Mouse (Mus musculus): ENCODE measurements around the gene Fbxl2.

GRCm38 (mm10) chr9:114009526-114009925 is 36.5 kb downstream of the Fbxl2 start:
- TF ChIP-seq CTCF (IDR thresholded peaks at IDR 0.05; ENCODE audit: borderline replicate concordance, insufficient read depth, low read length), result no peak
- no peak for TF ChIP-seq POLR2A (IDR thresholded peaks at IDR 0.05; ENCODE audit: low read depth, low read length)

Data from embryonic fibroblast, embryonic 13.5 days (primary cell).